Mouse (Mus musculus) liver, adult 2 months (tissue): ENCODE data around the gene Gga1. TPM values are rescaled to one million over a fixed set of nuclear protein-coding genes. Genes with fewer than 3 reads are reported as not detected.

ENCODE experiments used
- DNase-seq: peaks from one replicate; pipeline ENCODE4 v3.0.0-alpha.2; 2011; ENCODE audit warnings: low read depth, low spot score; ENCODE audit errors: extremely low read depth
- H3K27ac ChIP-seq: fragments of 200-500 bp; replicated peaks from 2 replicates; pipeline ENCODE4 v1.5.1; 2012; ENCODE audit warnings: low read depth, mild to moderate bottlenecking, control low read depth, inconsistent platforms, low read length; ENCODE audit not compliant: insufficient read depth
- H3K27me3 ChIP-seq: fragments of 200-500 bp; 2 replicates; pipeline ENCODE4 v1.6.1; 2012; ENCODE audit warnings: mild to moderate bottlenecking, moderate library complexity, low read length, inconsistent platforms; ENCODE audit not compliant: control insufficient read depth, insufficient read depth
- H3K36me3 ChIP-seq: fragments of 200-500 bp; 2 replicates; pipeline ENCODE4 v1.6.1; 2012; ENCODE audit warnings: low read length, inconsistent platforms; ENCODE audit not compliant: control insufficient read depth, insufficient read depth
- H3K4me1 ChIP-seq: fragments of 200-500 bp; 2 replicates; pipeline ENCODE4 v1.6.1; 2011; ENCODE audit warnings: low read length; ENCODE audit not compliant: control insufficient read depth, insufficient read depth
- H3K4me3 ChIP-seq: fragments of 200-500 bp; 2 replicates; pipeline ENCODE4 v1.5.1; 2011; ENCODE audit warnings: low read depth, mild to moderate bottlenecking, control low read depth, low read length, moderate library complexity; ENCODE audit not compliant: insufficient read depth
- H3K79me2 ChIP-seq: fragments of 200-500 bp; 2 replicates; pipeline ENCODE4 v1.6.1; 2012; ENCODE audit warnings: inconsistent platforms, mild to moderate bottlenecking, low read length, moderate library complexity; ENCODE audit not compliant: control insufficient read depth, insufficient read depth
- H3K9ac ChIP-seq: fragments of 200-500 bp; 2 replicates; pipeline ENCODE4 v1.6.1; 2012; ENCODE audit warnings: low read depth, mild to moderate bottlenecking, control low read depth, inconsistent platforms, low read length
- CTCF ChIP-seq: fragments of 200-500 bp; IDR thresholded peaks from 2 replicates; pipeline ENCODE4 v1.5.1; 2011; ENCODE audit warnings: low read depth, low read length, control low read depth
- POLR2A ChIP-seq: fragments of 200-500 bp; IDR thresholded peaks from 2 replicates; pipeline ENCODE4 v1.6.1; 2011; ENCODE audit warnings: low read length, control low read depth; ENCODE audit not compliant: insufficient read depth; ENCODE audit errors: extremely low read depth
- WGBS: fragments of 180-500 bp; shearing (Covaris S2); methylation state at CpG from one replicate; pipeline ENCODE4 v1.1.7; 2018; 5-methylcytosine and 5-hydroxymethylcytosine counted together
- polyA plus RNA-seq: library from polyadenylated mRNA; depleted of rRNA; stranded (reverse); fragments of >200 nt; gene quantifications from 2 replicates; pipeline ENCODE4 v1.2.3, GENCODE M21; 2012
- total RNA-seq: library from RNA; depleted of rRNA; stranded (reverse); fragments of >200 nt; gene quantifications from 2 replicates; pipeline ENCODE4 v1.2.3, GENCODE M21; 2014

Gga1 gene
- total and polyA plus RNA-seq, 2 experiments, result 4.4 to 42.7 TPM

DNA sequence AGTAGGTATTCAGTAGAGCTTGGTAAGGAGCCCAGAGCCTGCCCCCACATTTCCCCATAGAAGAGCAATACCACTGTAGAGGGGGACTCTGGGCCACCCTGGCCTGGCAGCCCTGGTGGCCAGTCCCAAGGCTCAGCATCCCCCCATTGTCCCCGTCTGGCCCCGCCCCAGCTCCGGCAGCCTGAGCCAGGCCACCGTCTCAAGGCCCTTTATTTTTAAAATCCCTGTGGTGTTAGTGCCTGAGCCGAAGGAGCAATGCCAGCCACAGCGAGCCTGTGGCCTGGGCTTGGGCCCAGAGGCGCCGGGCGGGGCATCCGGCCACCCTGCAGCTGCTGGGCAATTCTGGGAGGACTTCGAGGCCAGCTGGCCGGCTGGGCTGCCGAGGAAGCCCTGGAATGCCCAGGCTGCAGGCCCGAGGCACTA lies 44.3 kb upstream of the Gga1 start:
- TF ChIP-seq POLR2A (no peak), CTCF (no peak)
- H3K9ac ChIP-seq, result peak overlapping the region; percentile 54
- H3K4me1 ChIP-seq, result peaks cover 35% of the 10 kb centered on the region
- no peaks in the 10 kb centered on the region for H3K79me2 ChIP-seq
- H3K4me3 ChIP-seq, result peak overlapping the region; percentile 10; the same call in 1 of the 2 replicates
- no peaks in the 10 kb centered on the region for H3K27me3 ChIP-seq
- peak; percentile 80 for DNase-seq
- peak overlapping the region; percentile 71 for H3K27ac ChIP-seq
- WGBS, result 9% methylated on average over 14 of the region's 14 CpGs
- no peaks in the 10 kb centered on the region for H3K36me3 ChIP-seq

GRCm38 (mm10) chr15:78833582-78833981 lies 43.4 kb upstream of the Gga1 start:
- WGBS, result 78% methylated on average over 3 of the region's 3 CpGs
- H3K9ac ChIP-seq, result no peak overlapping the region
- peaks cover 35% of the 10 kb centered on the region for H3K4me1 ChIP-seq
- H3K4me3 ChIP-seq, result no peak overlapping the region
- H3K27ac ChIP-seq, result peak overlapping the region; percentile 71
- DNase-seq, result no peak
- no peaks in the 10 kb centered on the region for H3K36me3 ChIP-seq
- no peaks in the 10 kb centered on the region for H3K27me3 ChIP-seq
- H3K79me2 ChIP-seq, result no peaks in the 10 kb centered on the region
- TF ChIP-seq CTCF, result no peak
- no peak for TF ChIP-seq POLR2A

- H3K79me2 ChIP-seq, result no peaks in the 10 kb centered on the region
- H3K27me3 ChIP-seq, result no peaks in the 10 kb centered on the region
- 53% methylated on average over 10 of the region's 10 CpGs for WGBS
- no peak overlapping the region for H3K9ac ChIP-seq
- H3K4me3 ChIP-seq, result no peak overlapping the region
- TF ChIP-seq CTCF (no peak), POLR2A (no peak)
- H3K4me1 ChIP-seq, result peaks cover 35% of the 10 kb centered on the region
- no peak for DNase-seq
- peak overlapping the region; percentile 71 for H3K27ac ChIP-seq
- no peaks in the 10 kb centered on the region for H3K36me3 ChIP-seq
Measured at GRCm38 (mm10) chr15:78834233-78835005, 42.6 kb upstream of the Gga1 start.

- no peaks in the 10 kb centered on the region for H3K36me3 ChIP-seq
- TF ChIP-seq CTCF (no peak), POLR2A (no peak)
- no peaks in the 10 kb centered on the region for H3K27me3 ChIP-seq
- peak overlapping the region; percentile 59 for H3K27ac ChIP-seq
- 60% methylated on average over 12 of the region's 12 CpGs for WGBS
- DNase-seq, result no peak
- H3K9ac ChIP-seq, result no peak overlapping the region
- no peak overlapping the region for H3K4me3 ChIP-seq
- H3K79me2 ChIP-seq, result no peaks in the 10 kb centered on the region
- H3K4me1 ChIP-seq, result peaks cover 40% of the 10 kb centered on the region
Measured at GRCm38 (mm10) chr15:78835200-78836085, 41.5 kb upstream of the Gga1 start.

DNA sequence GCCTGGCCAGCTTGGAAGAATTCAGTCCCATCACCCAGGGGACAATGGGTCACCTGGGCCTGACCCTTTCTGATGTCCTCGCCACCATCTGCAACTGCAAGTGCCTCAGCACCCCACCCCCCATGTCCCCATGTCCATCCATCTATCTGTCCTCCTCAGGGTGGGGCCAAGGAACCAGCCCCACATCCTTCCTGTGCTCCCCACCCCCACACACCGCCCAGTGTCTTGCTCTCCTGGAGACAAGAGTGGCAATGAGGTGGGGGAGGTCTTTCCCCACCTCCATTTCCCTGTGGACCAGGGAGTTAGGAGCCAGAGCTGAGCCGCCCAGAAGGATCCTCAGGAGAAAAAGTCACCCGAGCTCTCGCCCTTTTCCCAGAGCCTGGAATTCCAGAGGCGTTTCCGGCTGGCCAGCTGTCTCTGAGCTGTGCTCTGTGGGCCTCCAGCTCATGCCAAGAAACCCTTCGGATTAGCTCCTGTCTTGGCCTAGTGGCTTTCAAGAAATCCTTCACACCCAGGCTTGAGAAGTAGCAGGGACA lies 40.8 kb upstream of the Gga1 start:
- Histone ChIP-seq H3K27ac (peak overlapping the region; percentile 59), H3K9ac (no peak overlapping the region), H3K36me3 (no peaks in the 10 kb centered on the region), H3K27me3 (no peaks in the 10 kb centered on the region), H3K4me3 (no peak overlapping the region), H3K4me1 (peaks cover 41% of the 10 kb centered on the region), H3K79me2 (no peaks in the 10 kb centered on the region)
- TF ChIP-seq POLR2A, result no peak
- no peak for TF ChIP-seq CTCF
- DNase-seq, result no peak
- whole genome bisulfite sequencing, result 76% methylated on average over 8 of the region's 8 CpGs
